14 mouse cellular contexts compared by ENCODE assay signal in the genomic region with DNA sequence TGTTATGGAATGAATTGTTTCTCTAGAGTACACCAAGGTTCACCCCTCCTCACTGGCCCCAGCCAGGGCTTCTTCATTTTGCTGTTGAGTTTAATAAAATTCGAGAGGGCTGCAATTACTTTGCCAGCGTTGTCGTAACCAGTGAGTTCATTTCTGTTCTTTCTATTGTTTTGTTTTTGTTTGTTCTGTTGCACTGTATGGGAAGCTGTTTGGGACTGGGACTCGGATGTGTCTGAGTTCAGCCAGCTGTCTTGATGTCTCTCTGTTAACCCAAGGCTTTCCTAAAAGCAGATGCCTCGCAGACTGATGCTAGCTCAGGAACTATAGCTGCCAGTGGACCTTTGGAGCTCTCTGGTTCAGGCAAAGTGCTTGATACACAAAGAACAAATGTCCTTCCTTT.
DNase-seq lines count a peak whose midpoint lies in the region; ATAC-seq and TF ChIP-seq lines count a peak whose summit lies in the region.
"Had no signal": no experiment of that assay in that cellular context is flagged by ENCODE, and none has a peak within 500 bp of the region (broad histone marks: within the 10 kb centered on the region; RNA-seq: fewer than 3 reads in every experiment).

No protein-coding gene starts in this region.

- no peaks in the 10 kb centered on the region for H3K9me3 ChIP-seq in heart, embryonic 11.5 days (replicated peaks; ENCODE audit: control insufficient read depth, low read length)
- no peaks in the 10 kb centered on the region for H3K9me3 ChIP-seq in kidney, postnatal 0 days (replicated peaks; ENCODE audit: low read length)
- no peaks in the 10 kb centered on the region for H3K9me3 ChIP-seq in limb, embryonic 12.5 days
- H3K9me3 ChIP-seq: forebrain, embryonic 10.5 days; hindbrain, embryonic 12.5 days; neural tube, embryonic 12.5 days had no signal

- H3K79me2 ChIP-seq in heart, adult 2 months (replicated peaks; ENCODE audit: control insufficient read depth, insufficient read depth, low read length): peaks cover 3% of the 10 kb centered on the region

- H3K4me3 ChIP-seq in heart, adult 2 months: no peak overlapping the region
- no peak overlapping the region for H3K4me3 ChIP-seq in heart, embryonic 11.5 days (ENCODE audit: low read depth, low read length)
- H3K4me3 ChIP-seq in kidney, postnatal 0 days (replicated peaks; ENCODE audit: low read depth, low read length): no peak overlapping the region
- no peak overlapping the region for H3K4me3 ChIP-seq in bone marrow, adult 2 months (replicated peaks; ENCODE audit: control insufficient read depth, low read depth, low read length)
- H3K4me3 ChIP-seq in limb, embryonic 12.5 days (replicated peaks): no peak overlapping the region
- H3K4me3 ChIP-seq: forebrain, embryonic 10.5 days; hindbrain, embryonic 12.5 days; neural tube, embryonic 12.5 days had no signal

- H3K4me2 ChIP-seq in heart, embryonic 11.5 days: no peak overlapping the region
- H3K4me2 ChIP-seq in kidney, postnatal 0 days (ENCODE audit: low read length): no peak overlapping the region
- no peak overlapping the region for H3K4me2 ChIP-seq in limb, embryonic 12.5 days
- H3K4me2 ChIP-seq: hindbrain, embryonic 12.5 days; neural tube, embryonic 12.5 days had no signal

- H3K27me3 ChIP-seq in heart, adult 2 months (ENCODE audit: control insufficient read depth, insufficient read depth, low read length): no peaks in the 10 kb centered on the region
- no peaks in the 10 kb centered on the region for H3K27me3 ChIP-seq in heart, embryonic 11.5 days (ENCODE audit: control insufficient read depth, insufficient read depth, low read length)
- H3K27me3 ChIP-seq in kidney, postnatal 0 days (ENCODE audit: insufficient read depth, low read length): no peaks in the 10 kb centered on the region
- H3K27me3 ChIP-seq in limb, embryonic 12.5 days: no peaks in the 10 kb centered on the region
- H3K27me3 ChIP-seq: hindbrain, embryonic 12.5 days; neural tube, embryonic 12.5 days had no signal

- no peak for TF ChIP-seq EP300 in heart, adult 2 months (IDR thresholded peaks at IDR 0.05; ENCODE audit: insufficient read depth, low read depth, low read length)

- H3K9ac ChIP-seq in heart, adult 2 months (ENCODE audit: low read depth, low read length): no peak overlapping the region; the same call in 1 of the 2 replicates
- no peak overlapping the region for H3K9ac ChIP-seq in heart, embryonic 11.5 days (ENCODE audit: low read depth, low read length)
- H3K9ac ChIP-seq in kidney, postnatal 0 days (ENCODE audit: low read depth, low read length): no peak overlapping the region
- 0 out of 2 replicates have a peak overlapping the region, but pooled peaks have one; percentile 24 for H3K9ac ChIP-seq in limb, embryonic 12.5 days (replicated peaks)
- H3K9ac ChIP-seq: hindbrain, embryonic 12.5 days; neural tube, embryonic 12.5 days had no signal

- peaks cover 40% of the 10 kb centered on the region for H3K36me3 ChIP-seq in heart, adult 2 months (ENCODE audit: control insufficient read depth, insufficient read depth, low read length)
- no peaks in the 10 kb centered on the region for H3K36me3 ChIP-seq in heart, embryonic 11.5 days (ENCODE audit: control insufficient read depth, insufficient read depth, low read length)
- no peaks in the 10 kb centered on the region for H3K36me3 ChIP-seq in kidney, postnatal 0 days (ENCODE audit: insufficient read depth, low read length)
- H3K36me3 ChIP-seq in limb, embryonic 12.5 days: peaks cover 5% of the 10 kb centered on the region; the same call in 1 of the 2 replicates
- H3K36me3 ChIP-seq: forebrain, embryonic 10.5 days; hindbrain, embryonic 12.5 days; neural tube, embryonic 12.5 days had no signal

- intact Hi-C loops in heart, adult 2 months (cut with DNase I): no loop called here

- peak overlapping the region; percentile 91 for H3K27ac ChIP-seq in heart, adult 2 months
- no peak overlapping the region for H3K27ac ChIP-seq in heart, embryonic 11.5 days (ENCODE audit: low read depth, low read length)
- H3K27ac ChIP-seq in kidney, postnatal 0 days: peak overlapping the region; percentile 91
- H3K27ac ChIP-seq in bone marrow, adult 2 months (ENCODE audit: control insufficient read depth, insufficient read depth, low read depth, low read length, poor library complexity): peak overlapping the region; percentile 68
- peak overlapping the region; percentile 96 for H3K27ac ChIP-seq in limb, embryonic 12.5 days
- H3K27ac ChIP-seq: forebrain, embryonic 10.5 days; hindbrain, embryonic 12.5 days; neural tube, embryonic 12.5 days had no signal

- TF ChIP-seq CTCF in heart, adult 2 months (IDR thresholded peaks at IDR 0.05): no peak
- TF ChIP-seq CTCF in kidney, postnatal 0 days (IDR thresholded peaks at IDR 0.05; ENCODE audit: low read depth): no peak
- no peak for TF ChIP-seq CTCF in bone marrow, adult 2 months (IDR thresholded peaks at IDR 0.05; ENCODE audit: control insufficient read depth, insufficient read depth, low read length)

- 44% methylated on average over 5 of the region's 5 CpGs for WGBS in heart, adult 2 months
- WGBS in heart, embryonic 11.5 days (ENCODE audit: insufficient replicate concordance): 85% methylated on average over 5 of the region's 5 CpGs
- WGBS in kidney, postnatal 0 days: 52% methylated on average over 5 of the region's 5 CpGs
- WGBS in bone marrow, adult 2 months: 63% methylated on average over 5 of the region's 5 CpGs
- WGBS in limb, embryonic 12.5 days: 61% methylated on average over 5 of the region's 5 CpGs

- no peak for DNase-seq in heart, adult 2 months
- peak; percentile 67 for DNase-seq in kidney, postnatal 0 days (ENCODE audit: low spot score)
- no peak for DNase-seq in kidney, adult 8-10 months
- no peak for DNase-seq in urinary bladder, postnatal 10 days (ENCODE audit: low spot score)
- DNase-seq in thymus, postnatal 36 days: no peak
- DNase-seq: cerebellum, adult 9-11 months; kidney, adult 18-20 months; left cerebral cortex, postnatal 4 days had no signal

- no peak for TF ChIP-seq POLR2A in heart, adult 2 months (IDR thresholded peaks at IDR 0.05; ENCODE audit: insufficient read depth, low read depth, low read length)
- TF ChIP-seq POLR2A in bone marrow, adult 2 months (IDR thresholded peaks at IDR 0.05; ENCODE audit: borderline replicate concordance, control insufficient read depth, low read depth, low read length): no peak

- ATAC-seq in heart, embryonic 11.5 days (replicated peaks; ENCODE audit: insufficient number of reproducible peaks, low FRiP score, low TSS enrichment): no peak
- ATAC-seq in kidney, postnatal 0 days (replicated peaks; ENCODE audit: low FRiP score, low read depth): no peak
- ATAC-seq in limb, embryonic 12.5 days (ENCODE audit: insufficient number of reproducible peaks, insufficient read depth, low FRiP score, low TSS enrichment, low read depth): no peak

- H3K4me1 ChIP-seq in heart, adult 2 months (ENCODE audit: control insufficient read depth, insufficient read depth, low read length): peaks cover 43% of the 10 kb centered on the region
- peaks cover 29% of the 10 kb centered on the region for H3K4me1 ChIP-seq in heart, embryonic 11.5 days (ENCODE audit: control insufficient read depth, insufficient read depth, low read length)
- H3K4me1 ChIP-seq in kidney, postnatal 0 days (replicated peaks; ENCODE audit: insufficient read depth, low read length): peaks cover 29% of the 10 kb centered on the region; the same call in 1 of the 2 replicates
- H3K4me1 ChIP-seq in bone marrow, adult 2 months (ENCODE audit: control insufficient read depth, insufficient read depth, low read length): peaks cover 26% of the 10 kb centered on the region
- H3K4me1 ChIP-seq in limb, embryonic 12.5 days (replicated peaks): peaks cover 59% of the 10 kb centered on the region
- H3K4me1 ChIP-seq: hindbrain, embryonic 12.5 days; neural tube, embryonic 12.5 days had no signal
